Mouse (Mus musculus) heart, adult 18-20 months (tissue): ENCODE results near the gene Zmiz1. TPM values are rescaled to one million over a fixed set of nuclear protein-coding genes. Genes with fewer than 3 reads are reported as not detected.

ENCODE experiments used
- DNase-seq, 2 experiments: peaks; one replicate each; pipeline ENCODE4 v3.0.0; 2021 to 2022; ENCODE audit warnings: mixed read lengths in 1 of 2
- total RNA-seq, 2 experiments: library from RNA; stranded (reverse); gene quantifications; 2 replicates each; pipeline ENCODE4 v1.2.3; 2021

Gene Zmiz1
- total RNA-seq, 2 experiments from 2014 or later = 32.5 to 38.5 TPM

DNA sequence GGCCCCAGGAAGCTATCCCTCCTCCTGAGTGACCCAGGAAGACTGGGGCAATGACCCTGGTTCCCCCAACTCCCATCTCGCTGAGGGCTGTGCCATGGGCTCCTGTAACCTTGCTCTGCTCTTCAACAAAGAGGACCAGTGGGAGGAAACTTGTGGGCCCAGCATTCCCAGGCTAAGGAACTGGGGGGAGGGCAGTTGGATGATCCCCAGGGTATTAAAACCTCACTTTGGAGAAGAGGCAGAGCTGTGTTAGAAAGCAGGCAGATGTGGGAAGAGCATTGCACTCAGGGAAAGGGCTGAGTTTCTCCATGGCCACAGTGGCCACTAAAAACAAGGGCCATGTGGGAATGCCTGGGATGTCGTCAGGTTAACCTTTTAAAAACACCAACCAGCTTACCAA is 129.2 kb downstream of the Zmiz1 start:
- peak in 1 of 2 experiments; percentile 25 for DNase-seq

- DNase-seq = peak; percentile 53 to 62
Observed at GRCm38 (mm10) chr14:25588946-25589937, 130.3 kb downstream of the Zmiz1 start.

GRCm38 (mm10) chr14:25591000-25591399 is 132.0 kb downstream of the Zmiz1 start:
- no peak for DNase-seq

GRCm38 (mm10) chr14:25591426-25591825 is 132.4 kb downstream of the Zmiz1 start:
- no peak for DNase-seq

DNA sequence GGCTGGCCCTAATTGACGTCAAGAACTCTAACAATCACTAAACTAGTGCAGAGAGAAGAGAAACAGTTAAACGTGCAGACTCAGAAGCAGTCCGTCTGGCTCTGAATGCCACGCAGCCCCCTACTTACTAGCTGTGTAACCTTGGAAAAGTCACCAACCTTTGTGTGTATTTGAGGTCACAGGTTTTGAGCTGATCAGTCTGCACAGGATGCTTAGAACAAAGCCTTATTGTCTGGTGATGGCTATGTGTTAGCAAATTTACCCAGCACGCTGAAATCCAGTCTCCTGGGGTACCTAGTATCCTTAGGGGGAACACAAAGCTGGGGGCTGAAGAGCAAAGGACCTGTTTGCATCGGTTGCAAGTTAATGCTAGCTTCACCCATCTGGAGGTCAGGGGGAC is 133.5 kb downstream of the Zmiz1 start:
- DNase-seq = no peak

- DNase-seq = peak in 1 of 2 experiments; percentile 31
Observed at GRCm38 (mm10) chr14:25593876-25594275, 134.9 kb downstream of the Zmiz1 start.

GRCm38 (mm10) chr14:25594611-25595010 is 135.6 kb downstream of the Zmiz1 start:
- no peak for DNase-seq

GRCm38 (mm10) chr14:25598960-25599359 is 140.0 kb downstream of the Zmiz1 start:
- no peak for DNase-seq

DNA sequence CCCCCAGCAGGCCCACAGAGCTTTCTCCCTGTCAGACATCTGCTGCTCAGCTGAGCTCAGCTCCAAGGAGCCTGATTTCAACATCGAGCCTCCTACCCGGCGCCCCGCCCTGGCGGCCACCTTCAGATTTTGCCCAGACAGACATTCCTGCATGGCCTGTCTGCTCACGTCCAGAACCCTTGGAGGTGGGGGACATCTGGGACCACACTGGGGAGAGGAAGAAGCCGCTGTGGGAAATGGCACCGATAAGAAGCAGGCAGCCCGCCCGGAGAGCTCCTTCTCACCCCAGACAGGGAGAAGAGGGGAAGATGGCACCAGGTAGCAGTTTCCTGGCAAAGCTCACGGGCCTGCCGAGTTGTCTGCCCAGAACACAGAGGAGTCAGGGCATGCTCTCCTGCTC is 140.9 kb downstream of the Zmiz1 start:
- no peak for DNase-seq

GRCm38 (mm10) chr14:25600358-25600757 is 141.4 kb downstream of the Zmiz1 start:
- no peak for DNase-seq

- DNase-seq = no peak
Observed at GRCm38 (mm10) chr14:25600951-25601350, 142.0 kb downstream of the Zmiz1 start.

DNA sequence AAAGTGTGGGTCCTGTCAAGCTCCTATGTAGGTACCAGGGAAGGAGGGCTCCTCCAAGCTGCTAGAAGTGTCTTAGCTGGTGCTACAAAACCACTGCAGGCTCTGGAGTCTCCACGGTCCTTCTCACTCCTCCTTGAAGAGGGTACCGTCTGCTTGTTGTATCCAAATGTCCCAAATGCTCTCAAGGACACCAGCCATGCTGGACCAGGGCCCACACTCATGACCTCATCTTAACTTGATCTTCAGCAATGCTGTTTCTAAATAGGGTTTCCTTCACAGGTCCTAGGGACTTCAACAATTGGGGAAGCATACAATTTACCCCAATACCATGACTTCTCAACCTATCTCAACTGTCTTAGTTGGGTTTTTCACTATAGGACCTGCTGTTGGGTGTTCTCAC is 143.0 kb downstream of the Zmiz1 start:
- DNase-seq = no peak

- no peak for DNase-seq
Observed at GRCm38 (mm10) chr14:25604395-25605142, 145.6 kb downstream of the Zmiz1 start.

DNA sequence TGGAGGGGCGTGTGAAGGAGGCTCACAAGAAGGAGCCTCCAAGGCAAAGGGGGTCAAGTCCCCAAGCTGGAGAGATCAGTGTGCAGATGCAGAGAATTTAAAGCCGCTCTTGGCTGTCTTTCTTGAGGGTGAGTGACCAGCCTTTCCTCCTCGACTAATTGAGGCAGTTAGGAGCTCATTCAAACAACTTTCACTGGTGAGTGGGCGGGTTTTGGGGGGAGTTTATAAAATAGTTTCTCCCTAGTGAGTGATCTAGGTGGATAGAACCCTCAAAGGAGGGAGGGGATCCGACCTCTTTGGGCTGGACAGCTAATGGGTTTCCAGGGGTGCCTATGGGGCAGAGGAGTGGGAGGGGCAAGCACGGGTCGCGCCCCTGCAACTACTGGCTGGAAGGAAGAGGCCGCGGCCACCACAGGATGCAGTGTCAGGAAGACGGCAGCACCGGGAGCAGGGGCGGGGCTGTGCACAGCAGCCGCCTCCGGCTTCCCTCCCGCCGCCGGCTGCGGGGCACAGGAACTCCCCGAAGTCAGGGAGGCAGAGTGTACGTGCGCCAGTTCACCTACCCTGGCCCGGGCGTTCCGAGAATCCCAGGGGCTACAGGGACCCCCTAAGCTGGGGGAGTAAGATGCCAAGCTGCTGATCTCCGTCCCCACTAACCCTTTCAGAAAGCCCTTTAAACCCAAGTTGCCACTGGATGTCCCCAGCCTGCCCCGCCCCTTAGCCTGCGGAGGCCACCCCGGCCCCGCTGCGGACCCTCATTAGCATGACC is 147.6 kb downstream of the Zmiz1 start:
- DNase-seq = peak; percentile 74 to 90

GRCm38 (mm10) chr14:25607141-25607967 is 148.4 kb downstream of the Zmiz1 start:
- DNase-seq = peak; percentile 55 to 61

- peak; percentile 56 to 70 for DNase-seq
Observed at GRCm38 (mm10) chr14:25607968-25608491, 149.0 kb downstream of the Zmiz1 start.

GRCm38 (mm10) chr14:25608618-25609017 is 149.6 kb downstream of the Zmiz1 start:
- no peak for DNase-seq

DNA sequence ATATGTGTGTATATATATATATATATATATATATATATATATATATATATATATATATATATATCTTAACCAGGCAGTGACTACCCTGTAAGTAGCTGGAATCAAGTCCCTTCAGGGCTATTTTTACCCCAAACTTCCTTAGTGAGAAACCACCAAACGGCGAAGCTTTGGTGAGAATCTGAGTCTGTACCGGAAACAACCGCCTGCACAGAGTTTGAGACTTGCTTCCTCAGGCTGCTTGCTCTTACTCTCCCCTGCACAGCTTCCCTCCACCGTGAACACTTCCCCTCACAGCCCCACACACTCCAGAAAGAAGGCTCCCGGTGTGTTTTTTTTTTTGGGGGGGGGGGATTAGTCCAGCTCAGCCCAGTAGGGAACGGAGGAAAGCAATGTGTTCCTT is 150.4 kb downstream of the Zmiz1 start:
- DNase-seq = peak in 1 of 2 experiments; percentile 75

- DNase-seq = peak in 1 of 2 experiments; percentile 39
Observed at GRCm38 (mm10) chr14:25610396-25611158, 151.6 kb downstream of the Zmiz1 start.

- DNase-seq = no peak
Observed at GRCm38 (mm10) chr14:25611159-25611697, 152.2 kb downstream of the Zmiz1 start.
